Mouse (Mus musculus): ENCODE measurements around the gene Ctss. TPM values are rescaled to one million over a fixed set of nuclear protein-coding genes. Genes with fewer than 3 reads are reported as not detected.

The Ctss gene
- polyA plus RNA-seq, 1 experiment from 2014 or later = 16.8 TPM

Other genes starting within 250 kb of the Ctss start
- 42.2 and 43.0 TPM in 2 replicates for gene Mindy1, start 245.4 kb upstream of the Ctss start, polyA plus RNA-seq (2015; fragmentation: Nextera tagmentation; extraction: Ambion mirVana)
- gene Prune1, start 244.7 kb upstream of the Ctss start, polyA plus RNA-seq (2015; fragmentation: Nextera tagmentation; extraction: Ambion mirVana) = 50.3 and 51.8 TPM in 2 replicates
- gene Anxa9, start 219.6 kb upstream of the Ctss start, polyA plus RNA-seq (2015; fragmentation: Nextera tagmentation; extraction: Ambion mirVana) = 0.31 and 0.38 TPM in 2 replicates
- 91.8 and 93.7 TPM in 2 replicates for gene Cers2, start 212.0 kb upstream of the Ctss start, polyA plus RNA-seq (2015; fragmentation: Nextera tagmentation; extraction: Ambion mirVana)
- 45.6 and 46.2 TPM in 2 replicates for gene Setdb1, start 169.6 kb upstream of the Ctss start, polyA plus RNA-seq (2015; fragmentation: Nextera tagmentation; extraction: Ambion mirVana)
- not detected in 2 replicates for gene 4930558C23Rik, start 123.9 kb upstream of the Ctss start, polyA plus RNA-seq (2015; fragmentation: Nextera tagmentation; extraction: Ambion mirVana)
- 20.0 and 21.0 TPM in 2 replicates for gene Arnt, start 92.4 kb upstream of the Ctss start, polyA plus RNA-seq (2015; fragmentation: Nextera tagmentation; extraction: Ambion mirVana)
- 10.8 and 15.6 TPM in 2 replicates for gene Ctsk, start 27.5 kb upstream of the Ctss start, polyA plus RNA-seq (2015; fragmentation: Nextera tagmentation; extraction: Ambion mirVana)
- gene Hormad1, start 32.9 kb downstream of the Ctss start, polyA plus RNA-seq (2015; fragmentation: Nextera tagmentation; extraction: Ambion mirVana) = not detected in 2 replicates
- gene Golph3l, start 62.1 kb downstream of the Ctss start, polyA plus RNA-seq (2015; fragmentation: Nextera tagmentation; extraction: Ambion mirVana) = 30.6 and 32.6 TPM in 2 replicates
- 106 and 108 TPM in 2 replicates for gene Ensa, start 98.2 kb downstream of the Ctss start, polyA plus RNA-seq (2015; fragmentation: Nextera tagmentation; extraction: Ambion mirVana)
- gene Mcl1, start 132.0 kb downstream of the Ctss start, polyA plus RNA-seq (2015; fragmentation: Nextera tagmentation; extraction: Ambion mirVana) = 49.3 and 54.2 TPM in 2 replicates
- gene Adamtsl4, start 161.1 kb downstream of the Ctss start, polyA plus RNA-seq (2015; fragmentation: Nextera tagmentation; extraction: Ambion mirVana) = 0.98 and 1.0 TPM in 2 replicates
- 12.9 and 13.4 TPM in 2 replicates for gene Ecm1, start 212.8 kb downstream of the Ctss start, polyA plus RNA-seq (2015; fragmentation: Nextera tagmentation; extraction: Ambion mirVana)
- gene Tars2, start 233.4 kb downstream of the Ctss start, polyA plus RNA-seq (2015; fragmentation: Nextera tagmentation; extraction: Ambion mirVana) = 41.0 and 44.9 TPM in 2 replicates